Mouse (Mus musculus): ENCODE measurements around the gene Capzb.

DNA sequence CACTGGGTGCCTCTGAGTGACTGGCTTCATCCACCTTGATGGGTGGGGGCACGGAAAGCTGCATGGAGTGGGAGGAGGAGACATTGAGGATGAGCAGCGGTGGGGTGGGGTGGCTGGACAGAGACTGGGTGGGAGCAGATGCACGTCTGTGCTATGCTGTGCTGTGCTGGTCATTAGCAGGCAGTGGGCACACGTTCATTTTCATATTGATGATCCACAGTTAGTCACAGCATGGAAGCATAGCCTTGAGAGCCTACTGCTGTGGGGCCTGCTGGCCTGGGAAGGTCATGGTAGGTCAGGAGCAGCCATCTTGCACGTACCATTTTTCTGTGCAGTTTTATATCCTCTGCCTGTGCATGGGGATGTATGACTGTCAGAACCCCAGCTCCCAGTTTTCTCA, 56.0 kb downstream of the Capzb start:
- TF ChIP-seq CTCF (IDR thresholded peaks at IDR 0.05; ENCODE audit: borderline replicate concordance, extremely low read depth, insufficient read depth, insufficient read length) (no peak), POLR2A (IDR thresholded peaks at IDR 0.05; ENCODE audit: borderline replicate concordance, extremely low read depth, insufficient read depth, insufficient read length, poor library complexity, severe bottlenecking) (no peak)

Measured in brain, embryonic 14.5 days (tissue).